ENCODE assay signal across 19 mouse cellular contexts in the genomic region with DNA sequence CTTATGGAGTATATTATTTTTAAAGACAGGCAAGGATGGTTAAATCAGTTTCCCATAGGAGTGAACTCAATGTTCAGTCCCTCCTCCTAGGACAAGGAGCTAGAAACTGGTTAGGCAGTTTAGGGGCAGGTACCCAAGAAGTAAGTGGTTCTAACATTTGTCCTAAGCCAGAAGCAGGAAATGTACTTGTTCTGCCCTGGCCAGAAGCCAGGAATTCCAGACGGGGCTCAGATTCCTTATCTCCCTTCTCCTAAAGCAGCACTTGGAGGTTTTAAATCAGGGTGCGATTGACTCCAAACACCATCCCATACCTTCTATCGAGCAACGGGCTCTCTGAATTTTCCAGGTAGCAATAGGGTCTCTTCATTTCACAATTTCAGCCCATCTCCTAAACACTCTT. TPM values are rescaled to one million over a fixed set of nuclear protein-coding genes. Genes with fewer than 3 reads are reported as not detected.
DNase-seq lines count a peak whose midpoint lies in the region; ATAC-seq and TF ChIP-seq lines count a peak whose summit lies in the region.
"Had no signal": no experiment of that assay in that cellular context is flagged by ENCODE, and none has a peak within 500 bp of the region (broad histone marks: within the 10 kb centered on the region; RNA-seq: fewer than 3 reads in every experiment).

No protein-coding gene starts in this region.

- 0 out of 2 replicates have a peak, but pooled peaks cover 9% of the 10 kb centered on the region for H3K9me3 ChIP-seq in heart, embryonic 12.5 days (replicated peaks)
- H3K9me3 ChIP-seq in midbrain, embryonic 16.5 days (replicated peaks; ENCODE audit: control insufficient read depth, low read length, poor library complexity, severe bottlenecking), result no peaks in the 10 kb centered on the region
- H3K9me3 ChIP-seq in liver, embryonic 11.5 days (ENCODE audit: control insufficient read depth, low read length), result no peaks in the 10 kb centered on the region
- H3K9me3 ChIP-seq: forebrain, embryonic 10.5 days; hindbrain, embryonic 12.5 days; midbrain, embryonic 13.5 days; neural tube, embryonic 13.5 days had no signal

- H3K9ac ChIP-seq in heart, embryonic 12.5 days, result no peak overlapping the region
- H3K9ac ChIP-seq in midbrain, embryonic 16.5 days (ENCODE audit: low read depth, low read length), result no peak overlapping the region
- H3K9ac ChIP-seq in liver, embryonic 11.5 days (ENCODE audit: low read depth, low read length), result no peak overlapping the region
- H3K9ac ChIP-seq: hindbrain, embryonic 12.5 days; liver, embryonic 12.5 days; midbrain, embryonic 13.5 days; neural tube, embryonic 13.5 days had no signal

- no peaks in the 10 kb centered on the region for H3K36me3 ChIP-seq in heart, embryonic 12.5 days
- H3K36me3 ChIP-seq in midbrain, embryonic 16.5 days (ENCODE audit: control insufficient read depth, insufficient read depth, low read length), result no peaks in the 10 kb centered on the region
- no peaks in the 10 kb centered on the region for H3K36me3 ChIP-seq in liver, embryonic 11.5 days (ENCODE audit: control insufficient read depth, insufficient read depth, low read length)
- H3K36me3 ChIP-seq: forebrain, embryonic 10.5 days; hindbrain, embryonic 12.5 days; liver, embryonic 12.5 days; midbrain, embryonic 13.5 days; neural tube, embryonic 13.5 days had no signal

- 8% methylated on average over 4 of the region's 4 CpGs for whole genome bisulfite sequencing in heart, embryonic 12.5 days
- WGBS in lung, adult 2 months, result 40% methylated on average over 4 of the region's 4 CpGs
- WGBS in midbrain, embryonic 16.5 days, result 90% methylated on average over 4 of the region's 4 CpGs
- WGBS in liver, embryonic 11.5 days, result 70% methylated on average over 4 of the region's 4 CpGs

- no peaks in the 10 kb centered on the region for H3K27me3 ChIP-seq in heart, embryonic 12.5 days (replicated peaks)
- H3K27me3 ChIP-seq in midbrain, embryonic 16.5 days (ENCODE audit: control insufficient read depth, insufficient read depth, low read depth, low read length), result no peaks in the 10 kb centered on the region
- no peaks in the 10 kb centered on the region for H3K27me3 ChIP-seq in liver, embryonic 11.5 days (replicated peaks; ENCODE audit: control insufficient read depth, insufficient read depth, low read length)
- H3K27me3 ChIP-seq: CH12.LX; hindbrain, embryonic 12.5 days; liver, embryonic 12.5 days; midbrain, embryonic 13.5 days; neural tube, embryonic 13.5 days had no signal

- peak overlapping the region; percentile 2; the same call in 1 of the 2 replicates for H3K27ac ChIP-seq in heart, embryonic 12.5 days (ENCODE audit: poor library complexity, severe bottlenecking)
- no peak overlapping the region for H3K27ac ChIP-seq in midbrain, embryonic 16.5 days (ENCODE audit: low read length)
- H3K27ac ChIP-seq in liver, embryonic 11.5 days (ENCODE audit: low read depth, low read length), result no peak overlapping the region
- H3K27ac ChIP-seq: forebrain, embryonic 10.5 days; gastrocnemius, adult 2 months; hindbrain, embryonic 12.5 days; left cerebral cortex, adult 2 months; liver, embryonic 12.5 days; midbrain, embryonic 13.5 days; neural tube, embryonic 13.5 days had no signal

- no peak for DNase-seq in heart, postnatal 4 days
- DNase-seq in 3T3-L1 (ENCODE audit: low read depth, low spot score), result peak; percentile 53
- peak; percentile 37 for DNase-seq in lung, adult 2 months
- peak; percentile 70 for DNase-seq in lung, postnatal 36 days
- DNase-seq in layer of hippocampus, postnatal 25 days (ENCODE audit: extremely low spot score in 1 of 2, low spot score in 1 of 2), result no peak
- no peak for DNase-seq in liver, embryonic 11.5 days (ENCODE audit: low spot score)
- DNase-seq: cerebellum, adult 8-10 months; gastrocnemius, adult 2 months; kidney, adult 9 months; thymus, postnatal 36 days had no signal

- no peak overlapping the region for H3K4me2 ChIP-seq in heart, embryonic 12.5 days
- H3K4me2 ChIP-seq in midbrain, embryonic 16.5 days (ENCODE audit: low read length), result no peak overlapping the region
- no peak overlapping the region for H3K4me2 ChIP-seq in liver, embryonic 11.5 days
- H3K4me2 ChIP-seq: hindbrain, embryonic 12.5 days; liver, embryonic 12.5 days; midbrain, embryonic 13.5 days; neural tube, embryonic 13.5 days had no signal

- no peak overlapping the region for H3K4me3 ChIP-seq in heart, embryonic 12.5 days
- no peak overlapping the region for H3K4me3 ChIP-seq in lung, adult 2 months (replicated peaks; ENCODE audit: extremely low read depth, low read depth, low read length)
- no peak overlapping the region for H3K4me3 ChIP-seq in midbrain, embryonic 16.5 days (ENCODE audit: low read depth, low read length)
- H3K4me3 ChIP-seq in liver, embryonic 11.5 days (ENCODE audit: low read depth, low read length), result no peak overlapping the region
- H3K4me3 ChIP-seq: forebrain, embryonic 10.5 days; gastrocnemius, adult 2 months; hindbrain, embryonic 12.5 days; left cerebral cortex, adult 2 months; liver, embryonic 12.5 days; midbrain, embryonic 13.5 days; neural tube, embryonic 13.5 days had no signal

- no peak for ATAC-seq in heart, embryonic 12.5 days (ENCODE audit: insufficient number of reproducible peaks, low FRiP score)
- no peak for ATAC-seq in midbrain, embryonic 16.5 days
- no peak for ATAC-seq in liver, embryonic 11.5 days (replicated peaks; ENCODE audit: low FRiP score)
- ATAC-seq: liver, embryonic 12.5 days; midbrain, embryonic 13.5 days had no signal

- no peak for TF ChIP-seq CTCF in lung, adult 2 months (IDR thresholded peaks at IDR 0.05; ENCODE audit: insufficient read depth, low read length)

- peaks cover 20% of the 10 kb centered on the region for H3K4me1 ChIP-seq in heart, embryonic 12.5 days (replicated peaks)
- no peaks in the 10 kb centered on the region for H3K4me1 ChIP-seq in lung, adult 2 months (ENCODE audit: control insufficient read depth, insufficient read depth, low read length)
- H3K4me1 ChIP-seq in midbrain, embryonic 16.5 days (ENCODE audit: control insufficient read depth, insufficient read depth, low read length), result no peaks in the 10 kb centered on the region
- peaks cover 12% of the 10 kb centered on the region for H3K4me1 ChIP-seq in liver, embryonic 11.5 days (replicated peaks; ENCODE audit: control insufficient read depth, insufficient read depth, low read length)
- H3K4me1 ChIP-seq: forebrain, embryonic 10.5 days; hindbrain, embryonic 12.5 days; midbrain, embryonic 13.5 days; neural tube, embryonic 13.5 days had no signal

- no peak for TF ChIP-seq POLR2A in lung, adult 2 months (IDR thresholded peaks at IDR 0.05; ENCODE audit: borderline replicate concordance, extremely low read depth, low read depth, low read length)

RNA-seq across cellular contexts. Expression of a gene that starts 29.6 kb away (rescaled TPM):
- 17.6 and 17.8 TPM in 2 replicates for polyA plus RNA-seq in heart, embryonic 12.5 days (2016; fragmentation: Nextera tagmentation; extraction: Ambion mirVana)
- 10 to 100 TPM; 71.0 to 78.3 TPM for total RNA-seq in heart, postnatal 4 days (2021)
- polyA plus RNA-seq in lung, adult 2 months (2012; rRNA removed), result 47.2 and 48.1 TPM in 2 replicates
- polyA plus RNA-seq in midbrain, embryonic 16.5 days (2015; fragmentation: Nextera tagmentation; extraction: Ambion mirVana), result 7.5 and 8.3 TPM in 2 replicates
- 10 to 100 TPM; 66.3 to 75.4 TPM for total RNA-seq in layer of hippocampus, postnatal 25 days (2021)
- 22.6 and 23.0 TPM in 2 replicates for polyA plus RNA-seq in liver, embryonic 11.5 days (2014; fragmentation: Nextera tagmentation; extraction: Ambion mirVana)

Comparison
In these comparisons a context has a peak if more than half of its experiments do, and no peak if none do; other contexts are left out.
1. DNase-seq: peak in 3T3-L1 (single experiment), lung, adult 2 months (single experiment) and lung, postnatal 36 days (single experiment); none in heart, postnatal 4 days (single experiment), layer of hippocampus, postnatal 25 days (0 of 2) and liver, embryonic 11.5 days (single experiment).